Mouse (Mus musculus): ENCODE measurements at regions not wholly inside any gene's neighbourhood (a gene's known extent, or its start where the extent isn't known, plus 50 kb on each side); places are given as distances from the start of the nearest gene placed in this dataset.

- H3K9ac ChIP-seq (ENCODE audit: low read depth, low read length), result no peak overlapping the region
- 58% methylated on average over 3 of the region's 3 CpGs for WGBS
- no peak overlapping the region for H3K27ac ChIP-seq (ENCODE audit: low read depth, low read length)
- H3K4me3 ChIP-seq (ENCODE audit: low read depth, low read length), result no peak overlapping the region
- H3K4me1 ChIP-seq (replicated peaks; ENCODE audit: control insufficient read depth, insufficient read depth, low read length), result no peaks in the 10 kb centered on the region
- TF ChIP-seq CTCF (IDR thresholded peaks at IDR 0.05; ENCODE audit: low read depth), result no peak
- H3K9me3 ChIP-seq (ENCODE audit: control insufficient read depth), result no peaks in the 10 kb centered on the region
- ATAC-seq, result no peak
- no peaks in the 10 kb centered on the region for H3K27me3 ChIP-seq (replicated peaks; ENCODE audit: control insufficient read depth, insufficient read depth, low read length)
- no peaks in the 10 kb centered on the region for H3K36me3 ChIP-seq (ENCODE audit: control insufficient read depth, insufficient read depth)
- no peak overlapping the region for H3K4me2 ChIP-seq (replicated peaks; ENCODE audit: low read depth)
Measured at GRCm38 (mm10) chr10:68897524-68897923, 174.1 kb downstream of the Tmem26 start.

- Histone ChIP-seq H3K9ac (ENCODE audit: low read depth, low read length) (no peak overlapping the region), H3K9me3 (ENCODE audit: control insufficient read depth) (no peaks in the 10 kb centered on the region), H3K4me2 (replicated peaks; ENCODE audit: low read depth) (no peak overlapping the region), H3K36me3 (ENCODE audit: control insufficient read depth, insufficient read depth) (no peaks in the 10 kb centered on the region), H3K27ac (ENCODE audit: low read depth, low read length) (no peak overlapping the region), H3K4me1 (replicated peaks; ENCODE audit: control insufficient read depth, insufficient read depth, low read length) (no peaks in the 10 kb centered on the region), H3K4me3 (ENCODE audit: low read depth, low read length) (no peak overlapping the region), H3K27me3 (replicated peaks; ENCODE audit: control insufficient read depth, insufficient read depth, low read length) (no peaks in the 10 kb centered on the region)
- 72% methylated on average over 4 of the region's 4 CpGs for WGBS
- ATAC-seq, result no peak
- TF ChIP-seq CTCF (IDR thresholded peaks at IDR 0.05; ENCODE audit: low read depth), result no peak
Measured at GRCm38 (mm10) chr10:68901168-68901567, 177.7 kb downstream of the Tmem26 start.

DNA sequence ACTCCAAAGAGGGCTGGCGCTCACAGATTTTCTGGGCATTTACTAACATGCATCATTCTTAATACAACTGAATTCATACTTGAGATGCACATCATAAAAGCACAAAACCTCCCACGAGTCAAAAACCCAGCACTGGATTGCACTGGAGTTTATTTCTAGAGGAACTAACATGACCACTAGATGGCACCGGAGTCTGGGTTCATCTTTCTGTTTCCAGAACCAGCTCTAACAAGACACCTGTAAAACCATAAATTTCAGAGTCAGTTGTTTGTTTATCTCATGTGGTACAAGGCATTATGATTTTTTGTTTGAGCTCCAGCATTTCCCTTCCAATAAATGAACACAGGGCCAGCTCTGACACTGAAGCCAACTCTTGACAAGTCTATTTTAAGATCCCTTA, 179.2 kb downstream of the Tmem26 start:
- TF ChIP-seq CTCF (IDR thresholded peaks at IDR 0.05; ENCODE audit: low read depth), result peak; percentile 84
- Histone ChIP-seq H3K27me3 (replicated peaks; ENCODE audit: control insufficient read depth, insufficient read depth, low read length) (no peaks in the 10 kb centered on the region), H3K4me1 (replicated peaks; ENCODE audit: control insufficient read depth, insufficient read depth, low read length) (no peaks in the 10 kb centered on the region), H3K4me2 (replicated peaks; ENCODE audit: low read depth) (no peak overlapping the region), H3K27ac (ENCODE audit: low read depth, low read length) (no peak overlapping the region), H3K9ac (ENCODE audit: low read depth, low read length) (no peak overlapping the region), H3K9me3 (ENCODE audit: control insufficient read depth) (no peaks in the 10 kb centered on the region), H3K4me3 (ENCODE audit: low read depth, low read length) (no peak overlapping the region), H3K36me3 (ENCODE audit: control insufficient read depth, insufficient read depth) (no peaks in the 10 kb centered on the region)
- ATAC-seq, result no peak
- 20% methylated on average over 3 of the region's 3 CpGs for WGBS

DNA sequence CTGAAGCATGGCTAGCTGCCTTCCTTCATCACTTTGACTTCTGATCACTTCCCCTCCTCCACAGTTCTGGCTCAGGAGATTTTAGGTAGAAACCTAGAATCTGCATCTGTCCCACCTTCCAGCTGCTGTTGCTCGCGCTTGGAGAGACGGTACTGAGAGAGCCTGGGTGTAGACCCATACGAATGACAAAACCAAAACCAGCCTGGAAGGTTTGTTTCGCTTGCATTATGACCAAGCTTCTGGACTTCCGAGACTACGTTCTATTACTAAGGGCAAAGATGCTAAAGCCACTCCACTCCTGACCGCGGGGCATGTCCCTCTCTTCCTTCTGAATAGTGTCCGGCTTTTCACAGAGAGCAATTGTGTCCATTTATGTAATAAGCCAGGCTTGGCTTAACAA, 180.9 kb downstream of the Tmem26 start:
- no peak for TF ChIP-seq CTCF (IDR thresholded peaks at IDR 0.05; ENCODE audit: low read depth)
- Histone ChIP-seq H3K4me2 (replicated peaks; ENCODE audit: low read depth) (no peak overlapping the region), H3K27ac (ENCODE audit: low read depth, low read length) (no peak overlapping the region), H3K9ac (ENCODE audit: low read depth, low read length) (no peak overlapping the region), H3K4me1 (replicated peaks; ENCODE audit: control insufficient read depth, insufficient read depth, low read length) (no peaks in the 10 kb centered on the region), H3K27me3 (replicated peaks; ENCODE audit: control insufficient read depth, insufficient read depth, low read length) (no peaks in the 10 kb centered on the region), H3K36me3 (ENCODE audit: control insufficient read depth, insufficient read depth) (no peaks in the 10 kb centered on the region), H3K9me3 (ENCODE audit: control insufficient read depth) (no peaks in the 10 kb centered on the region), H3K4me3 (ENCODE audit: low read depth, low read length) (no peak overlapping the region)
- no peak for ATAC-seq
- WGBS, result 95% methylated on average over 10 of the region's 10 CpGs

DNA sequence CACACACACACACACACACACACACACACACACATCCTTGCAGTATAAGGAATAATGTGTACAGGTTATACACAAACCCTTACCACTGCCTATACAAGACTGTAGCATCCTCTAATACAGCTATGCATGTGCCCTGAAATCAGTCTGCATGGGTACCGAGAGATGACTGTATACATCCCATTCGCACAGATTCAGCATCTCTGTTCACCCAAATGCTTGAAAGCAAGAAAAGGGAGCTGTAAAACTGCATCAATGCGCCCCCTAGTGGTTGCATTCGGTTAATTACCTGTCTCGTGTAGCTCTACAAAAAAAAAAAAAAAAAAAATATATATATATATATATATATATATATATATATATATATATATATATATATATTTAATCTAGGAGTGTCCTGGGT, 184.8 kb downstream of the Tmem26 start:
- no peak overlapping the region for H3K27ac ChIP-seq (ENCODE audit: low read depth, low read length)
- no peak overlapping the region for H3K9ac ChIP-seq (ENCODE audit: low read depth, low read length)
- H3K9me3 ChIP-seq (ENCODE audit: control insufficient read depth), result no peaks in the 10 kb centered on the region
- no peaks in the 10 kb centered on the region for H3K36me3 ChIP-seq (ENCODE audit: control insufficient read depth, insufficient read depth)
- no peaks in the 10 kb centered on the region for H3K27me3 ChIP-seq (replicated peaks; ENCODE audit: control insufficient read depth, insufficient read depth, low read length)
- H3K4me3 ChIP-seq (ENCODE audit: low read depth, low read length), result no peak overlapping the region
- ATAC-seq, result no peak
- H3K4me2 ChIP-seq (replicated peaks; ENCODE audit: low read depth), result no peak overlapping the region
- H3K4me1 ChIP-seq (replicated peaks; ENCODE audit: control insufficient read depth, insufficient read depth, low read length), result no peaks in the 10 kb centered on the region
- WGBS, result 17% methylated on average over 5 of the region's 5 CpGs
- TF ChIP-seq CTCF (IDR thresholded peaks at IDR 0.05; ENCODE audit: low read depth), result peak; percentile 67

GRCm38 (mm10) chr10:68909018-68909417, 185.6 kb downstream of the Tmem26 start:
- no peaks in the 10 kb centered on the region for H3K27me3 ChIP-seq (replicated peaks; ENCODE audit: control insufficient read depth, insufficient read depth, low read length)
- no peak for ATAC-seq
- no peaks in the 10 kb centered on the region for H3K4me1 ChIP-seq (replicated peaks; ENCODE audit: control insufficient read depth, insufficient read depth, low read length)
- no peaks in the 10 kb centered on the region for H3K9me3 ChIP-seq (ENCODE audit: control insufficient read depth)
- no peak overlapping the region for H3K4me3 ChIP-seq (ENCODE audit: low read depth, low read length)
- H3K4me2 ChIP-seq (replicated peaks; ENCODE audit: low read depth), result no peak overlapping the region
- H3K27ac ChIP-seq (ENCODE audit: low read depth, low read length), result no peak overlapping the region
- WGBS, result 75% methylated on average over 10 of the region's 10 CpGs
- TF ChIP-seq CTCF (IDR thresholded peaks at IDR 0.05; ENCODE audit: low read depth), result no peak
- H3K9ac ChIP-seq (ENCODE audit: low read depth, low read length), result no peak overlapping the region
- H3K36me3 ChIP-seq (ENCODE audit: control insufficient read depth, insufficient read depth), result no peaks in the 10 kb centered on the region

GRCm38 (mm10) chr10:68916147-68916546, 192.7 kb downstream of the Tmem26 start:
- Histone ChIP-seq H3K9ac (ENCODE audit: low read depth, low read length) (no peak overlapping the region), H3K36me3 (ENCODE audit: control insufficient read depth, insufficient read depth) (no peaks in the 10 kb centered on the region), H3K4me3 (ENCODE audit: low read depth, low read length) (no peak overlapping the region), H3K4me1 (replicated peaks; ENCODE audit: control insufficient read depth, insufficient read depth, low read length) (no peaks in the 10 kb centered on the region), H3K4me2 (replicated peaks; ENCODE audit: low read depth) (no peak overlapping the region), H3K27ac (ENCODE audit: low read depth, low read length) (no peak overlapping the region), H3K9me3 (ENCODE audit: control insufficient read depth) (no peaks in the 10 kb centered on the region), H3K27me3 (replicated peaks; ENCODE audit: control insufficient read depth, insufficient read depth, low read length) (no peaks in the 10 kb centered on the region)
- ATAC-seq, result no peak
- WGBS, result 36% methylated on average over 7 of the region's 7 CpGs
- no peak for TF ChIP-seq CTCF (IDR thresholded peaks at IDR 0.05; ENCODE audit: low read depth)

Measured in intestine, postnatal 0 days (tissue).